Mouse (Mus musculus): ENCODE measurements around the gene Phf20.
A peak's percentile ranks its signal among the peaks of the same experiment; 100 is the strongest.

Gene Phf20

GRCm38 (mm10) chr2:156321538-156321937 lies 125.3 kb downstream of the Phf20 start:
- DNase-seq, result no peak

GRCm38 (mm10) chr2:156324116-156324588 lies 127.9 kb downstream of the Phf20 start:
- no peak for DNase-seq

GRCm38 (mm10) chr2:156324681-156325080 lies 128.4 kb downstream of the Phf20 start:
- DNase-seq, result no peak

GRCm38 (mm10) chr2:156330681-156331080 lies 134.4 kb downstream of the Phf20 start:
- DNase-seq, result no peak

GRCm38 (mm10) chr2:156331446-156331965 lies 135.2 kb downstream of the Phf20 start:
- no peak for DNase-seq

- no peak for DNase-seq
Observed at GRCm38 (mm10) chr2:156340078-156340477, 143.8 kb downstream of the Phf20 start.

- no peak for DNase-seq
Observed at GRCm38 (mm10) chr2:156344775-156345532, 148.7 kb downstream of the Phf20 start.

- no peak for DNase-seq
Observed at GRCm38 (mm10) chr2:156348812-156349211, 152.5 kb downstream of the Phf20 start.

- DNase-seq, result no peak
Observed at GRCm38 (mm10) chr2:156349286-156349848, 153.1 kb downstream of the Phf20 start.

- peak; percentile 40 for DNase-seq
Observed at GRCm38 (mm10) chr2:156351243-156351642, 155.0 kb downstream of the Phf20 start.

- DNase-seq, result peak; percentile 28
Observed at GRCm38 (mm10) chr2:156352413-156353165, 156.3 kb downstream of the Phf20 start.

GRCm38 (mm10) chr2:156353265-156353692 lies 157.0 kb downstream of the Phf20 start:
- DNase-seq, result no peak

- DNase-seq, result no peak
Observed at GRCm38 (mm10) chr2:156356031-156356430, 159.8 kb downstream of the Phf20 start.
